Mouse (Mus musculus) cortical plate, adult 2 months (tissue): ENCODE measurements around the gene Coro6. TPM values are rescaled to one million over a fixed set of nuclear protein-coding genes. Genes with fewer than 3 reads are reported as not detected.

Source experiments
- H3K27ac ChIP-seq: fragments of 200-500 bp; 2 replicates; pipeline ENCODE4 v1.5.1; 2012; ENCODE audit warnings: low read length, control low read depth, inconsistent platforms; ENCODE audit not compliant: insufficient read depth
- H3K4me1 ChIP-seq: fragments of 200-500 bp; 2 replicates; pipeline ENCODE4 v1.6.1; 2011; ENCODE audit warnings: low read length; ENCODE audit not compliant: control insufficient read depth, insufficient read depth
- H3K4me3 ChIP-seq: fragments of 200-500 bp; 2 replicates; pipeline ENCODE4 v1.5.1; 2011; ENCODE audit warnings: mild to moderate bottlenecking, low read length, control low read depth; ENCODE audit not compliant: insufficient read depth
- CTCF ChIP-seq: fragments of 200-500 bp; IDR thresholded peaks from 2 replicates; pipeline ENCODE4 v1.5.1; 2011; ENCODE audit warnings: mild to moderate bottlenecking, control low read depth, low read length; ENCODE audit not compliant: insufficient read depth; ENCODE audit errors: extremely low read depth
- POLR2A ChIP-seq: fragments of 200-500 bp; IDR thresholded peaks from 2 replicates; pipeline ENCODE4 v1.6.1; 2011; ENCODE audit warnings: mild to moderate bottlenecking, low read length, control low read depth; ENCODE audit not compliant: insufficient read depth; ENCODE audit errors: extremely low read depth
- polyA plus RNA-seq: library from polyadenylated mRNA; depleted of rRNA; stranded (reverse); fragments of >200 nt; gene quantifications from 2 replicates; pipeline ENCODE4 v1.2.3, GENCODE M21; 2012

The Coro6 gene
- polyA plus RNA-seq, 1 experiment: 154 TPM

DNA sequence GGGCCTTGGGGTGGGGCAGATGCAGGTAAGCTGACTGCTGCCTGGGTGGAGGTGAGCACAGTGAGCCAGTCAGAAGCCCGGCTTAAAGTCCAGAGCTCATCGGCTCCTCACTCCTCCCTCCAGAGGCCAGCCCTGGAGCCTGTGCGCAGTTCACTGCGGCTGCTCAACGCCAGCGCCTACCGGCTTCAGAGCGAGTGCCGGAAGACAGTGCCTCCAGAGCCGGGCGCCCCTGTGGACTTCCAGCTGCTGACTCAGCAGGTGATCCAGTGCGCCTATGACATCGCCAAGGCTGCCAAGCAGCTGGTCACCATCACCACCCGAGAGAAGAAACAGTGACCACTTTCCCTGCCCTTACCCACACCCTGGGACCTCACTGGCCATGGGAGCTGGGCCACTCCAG is 44.1 kb downstream of the Coro6 start:
- no peak overlapping the region for H3K27ac ChIP-seq
- H3K4me1 ChIP-seq: no peaks in the 10 kb centered on the region
- no peak for TF ChIP-seq CTCF
- TF ChIP-seq POLR2A: no peak
- no peak overlapping the region for H3K4me3 ChIP-seq

DNA sequence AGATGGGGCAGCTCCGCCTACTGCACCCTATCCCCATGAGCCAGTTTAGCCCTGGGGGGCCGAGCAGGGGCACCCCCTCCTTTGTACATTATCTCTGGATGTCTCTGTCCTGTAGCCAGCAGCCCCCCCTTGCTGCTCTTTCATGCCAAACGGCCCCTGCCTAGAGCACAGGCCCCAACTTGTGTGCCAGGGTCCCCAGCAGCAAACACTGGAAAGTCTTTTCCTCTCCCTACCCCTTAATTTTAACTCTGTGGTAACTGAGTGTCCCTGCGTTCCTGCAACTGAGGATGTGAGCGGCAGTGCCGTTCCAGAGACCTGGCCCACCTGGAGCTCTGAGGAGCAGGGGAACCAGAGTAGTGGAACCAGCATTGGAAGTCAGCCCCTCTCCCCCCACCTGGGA is 44.7 kb downstream of the Coro6 start:
- TF ChIP-seq POLR2A: no peak
- no peak for TF ChIP-seq CTCF
- Histone ChIP-seq H3K27ac (no peak overlapping the region), H3K4me3 (no peak overlapping the region), H3K4me1 (no peaks in the 10 kb centered on the region)

DNA sequence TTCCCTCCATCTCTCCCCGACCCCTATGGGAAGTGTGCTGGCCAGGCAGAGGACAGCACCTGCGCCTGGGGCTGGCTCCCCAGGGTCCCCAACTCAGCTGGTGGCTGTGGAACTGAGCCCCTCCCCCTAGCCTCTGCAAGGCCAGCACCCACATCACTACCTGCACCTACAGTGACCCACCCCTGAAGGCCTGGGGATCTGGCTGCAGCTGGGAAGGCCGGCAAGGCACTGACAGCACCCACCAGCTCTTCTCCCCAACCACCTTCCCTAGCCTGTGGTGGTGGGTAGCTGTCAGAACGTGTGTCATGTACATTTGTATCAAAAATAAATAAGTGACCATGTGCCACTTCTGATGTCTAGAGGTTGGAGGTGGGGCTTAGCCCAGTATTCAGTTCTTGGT is 45.2 kb downstream of the Coro6 start:
- Histone ChIP-seq H3K27ac (no peak overlapping the region), H3K4me1 (peaks cover under 1% of the 10 kb centered on the region; the same call in 1 of the 2 replicates), H3K4me3 (no peak overlapping the region)
- TF ChIP-seq CTCF (no peak), POLR2A (no peak)

DNA sequence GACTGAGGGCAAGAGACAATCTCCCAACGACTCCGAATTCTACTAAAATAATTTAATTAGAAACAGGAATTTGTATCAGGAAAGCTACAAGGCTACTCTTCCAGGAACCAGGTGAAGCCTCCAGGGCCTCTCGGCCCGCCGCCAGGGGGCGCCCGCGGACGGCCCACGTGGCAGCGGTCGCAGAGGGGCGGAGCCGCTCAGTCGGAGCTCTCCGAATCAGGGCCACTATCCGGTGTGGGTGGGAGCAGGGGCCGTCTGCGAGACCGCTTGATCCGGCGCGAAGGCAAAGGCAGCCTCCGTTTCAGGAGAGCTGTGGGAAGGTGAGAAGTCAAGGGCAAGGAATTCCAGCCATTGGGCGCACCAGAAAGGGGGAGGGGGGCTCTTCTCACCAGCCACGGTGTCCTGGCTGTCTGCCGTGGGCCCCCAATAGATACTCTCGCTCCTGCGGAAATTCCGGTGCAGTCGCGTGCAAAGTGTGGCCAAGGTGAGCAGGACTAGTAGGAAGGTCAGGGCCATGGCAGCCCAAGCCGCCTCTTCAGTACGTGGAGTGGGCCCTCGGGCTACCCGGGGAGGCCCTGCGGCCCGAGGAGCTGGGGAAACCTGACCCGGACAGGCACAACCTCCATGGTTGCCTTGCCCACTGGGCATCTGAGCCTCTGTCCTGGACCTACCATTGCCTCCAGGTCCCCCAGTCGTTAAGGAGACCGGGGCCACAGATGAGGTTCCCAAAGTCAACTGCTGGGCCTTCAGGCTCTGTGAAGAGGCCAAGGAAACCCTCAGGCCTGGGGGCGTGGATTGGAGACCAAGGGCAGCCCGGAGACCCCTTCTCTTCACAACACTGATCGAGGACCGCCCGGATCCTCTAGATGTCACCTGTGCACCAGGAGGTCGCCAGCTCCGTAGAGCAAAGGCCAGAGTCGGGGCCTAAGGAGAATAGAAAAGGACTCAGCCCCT is 46.1 kb downstream of the Coro6 start:
- peak overlapping the region; percentile 37 for H3K4me3 ChIP-seq
- H3K4me1 ChIP-seq: peaks cover 1% of the 10 kb centered on the region; the same call in 1 of the 2 replicates
- peak; percentile 55 for TF ChIP-seq CTCF
- peak; percentile 60 for TF ChIP-seq POLR2A
- H3K27ac ChIP-seq: no peak overlapping the region

DNA sequence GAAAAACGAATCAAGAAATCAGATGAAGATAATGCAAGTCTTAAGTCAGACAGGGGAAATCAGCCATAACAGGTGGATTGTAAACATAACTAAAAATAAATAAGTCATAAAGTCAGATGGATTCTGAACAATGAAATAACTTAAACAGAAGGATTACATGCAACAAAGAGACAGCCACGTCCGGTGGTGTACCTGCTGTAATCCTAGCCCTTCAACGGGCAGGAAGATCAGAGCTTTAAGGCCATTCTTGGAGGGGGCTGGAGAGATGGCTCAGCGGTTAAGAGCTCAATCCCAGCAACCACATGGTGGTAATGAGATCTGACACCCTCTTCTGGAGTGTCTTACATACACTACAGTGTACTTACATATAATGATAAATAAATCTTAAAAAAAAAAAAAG is 49.1 kb downstream of the Coro6 start:
- TF ChIP-seq CTCF (no peak), POLR2A (no peak)
- Histone ChIP-seq H3K4me3 (no peak overlapping the region), H3K27ac (no peak overlapping the region), H3K4me1 (peaks cover 1% of the 10 kb centered on the region; the same call in 1 of the 2 replicates)

DNA sequence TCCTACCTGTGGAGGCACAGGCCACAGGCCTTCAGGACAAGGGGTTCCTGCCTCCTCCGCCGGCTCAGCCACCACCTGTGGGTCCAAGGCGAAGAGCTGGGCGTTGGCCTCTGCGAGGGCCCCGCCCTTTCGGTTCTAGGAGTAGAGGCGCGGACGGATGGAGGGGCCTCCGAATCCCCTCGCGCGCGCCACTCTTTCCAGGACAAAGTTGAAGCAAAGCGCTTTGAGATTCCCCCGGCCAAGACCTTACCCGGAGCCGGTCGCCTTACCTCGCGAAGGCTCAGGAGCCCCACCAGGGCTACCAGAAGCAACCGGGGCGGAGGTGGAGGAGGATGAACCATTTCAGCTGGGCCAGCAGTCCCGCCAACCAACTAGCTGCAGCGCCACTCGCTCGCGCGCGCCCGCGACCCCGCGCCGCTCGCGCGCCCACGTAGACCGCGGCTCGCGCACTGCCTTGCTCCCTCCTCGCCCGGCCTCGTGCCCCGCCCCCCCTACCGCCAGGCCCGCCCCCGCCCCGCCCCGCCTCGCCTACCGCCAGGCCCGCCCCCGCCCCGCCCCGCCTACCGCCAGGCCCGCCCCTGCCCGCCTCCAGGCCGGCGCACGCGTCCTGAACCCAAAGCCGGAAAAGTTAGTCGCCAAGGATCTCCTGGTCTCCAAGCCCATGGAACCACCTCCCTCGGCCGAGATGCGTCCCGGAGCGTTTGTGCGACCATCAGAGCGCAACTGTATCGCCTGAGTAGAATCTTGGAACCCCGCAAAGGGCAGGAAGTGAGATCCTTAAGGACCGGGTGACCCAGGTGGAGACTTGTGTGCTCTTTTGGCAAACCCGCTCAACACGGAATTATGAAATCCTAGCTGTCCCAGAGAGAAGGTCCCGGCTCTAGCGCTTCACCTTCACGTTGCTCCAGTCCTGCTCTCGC is 50.9 kb downstream of the Coro6 start:
- Histone ChIP-seq H3K27ac (peak overlapping the region; percentile 64; the same call in 1 of the 2 replicates), H3K4me3 (peak overlapping the region; percentile 31)
- TF ChIP-seq POLR2A (peak; percentile 13; the same call in 1 of the 2 replicates), CTCF (no peak)

DNA sequence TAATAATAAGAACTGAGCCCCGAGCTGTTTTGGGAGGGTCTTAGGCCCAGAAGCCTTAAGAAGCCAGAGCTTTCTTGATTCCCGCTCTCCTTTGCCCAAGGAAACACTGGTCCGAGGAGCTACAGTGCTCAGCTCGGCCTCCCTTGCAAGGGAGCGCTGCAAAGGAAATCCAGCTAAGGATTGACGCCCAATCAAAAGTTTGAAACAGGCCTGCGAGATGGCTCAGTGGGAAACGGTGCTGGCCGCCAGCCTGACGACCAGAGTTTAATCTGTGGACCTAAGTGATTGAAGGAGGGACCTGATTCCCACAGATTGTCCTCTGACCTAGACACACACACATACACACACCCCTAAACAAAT is 51.6 kb downstream of the Coro6 start:
- H3K27ac ChIP-seq: no peak overlapping the region

More for the DNA sequence above, 50.9 kb downstream of the Coro6 start:
- H3K4me1 ChIP-seq: peaks cover 1% of the 10 kb centered on the region; the same call in 1 of the 2 replicates

DNA sequence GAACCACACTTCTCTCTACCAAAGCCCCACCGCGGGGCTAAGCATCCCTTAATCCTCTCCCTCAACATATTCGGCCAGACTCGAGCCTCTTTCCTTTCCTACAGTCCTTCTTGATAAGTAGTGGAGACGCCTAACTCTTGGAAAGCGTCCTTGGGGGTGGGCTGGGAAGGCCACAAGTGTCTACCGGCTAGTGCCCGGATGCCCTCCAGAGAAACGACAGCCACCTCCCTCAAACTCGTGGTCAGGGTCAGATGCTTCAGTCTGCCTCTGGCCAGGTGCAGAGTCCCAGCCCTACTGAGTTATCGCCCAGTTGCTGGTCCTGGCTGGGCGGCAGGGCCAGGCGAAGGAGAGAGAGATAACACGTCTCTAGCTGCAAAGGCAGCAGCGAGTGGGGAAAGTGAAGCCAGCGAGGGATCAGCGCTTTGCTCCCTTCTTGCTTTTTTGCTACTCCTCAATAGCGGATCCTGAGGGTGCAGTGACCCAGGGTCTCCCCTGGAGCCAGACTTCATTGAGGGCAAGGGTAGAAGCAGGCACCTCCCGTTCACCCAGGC is 52.1 kb downstream of the Coro6 start:
- H3K4me1 ChIP-seq: peaks cover 1% of the 10 kb centered on the region; the same call in 1 of the 2 replicates
- TF ChIP-seq CTCF: no peak
- no peak for TF ChIP-seq POLR2A
- peak overlapping the region; percentile 24; the same call in 1 of the 2 replicates for H3K4me3 ChIP-seq
- no peak overlapping the region for H3K27ac ChIP-seq

More for the DNA sequence above, 51.6 kb downstream of the Coro6 start:
- no peak for TF ChIP-seq CTCF
- TF ChIP-seq POLR2A: no peak
- peaks cover 1% of the 10 kb centered on the region; the same call in 1 of the 2 replicates for H3K4me1 ChIP-seq
- H3K4me3 ChIP-seq: peak overlapping the region; percentile 31

DNA sequence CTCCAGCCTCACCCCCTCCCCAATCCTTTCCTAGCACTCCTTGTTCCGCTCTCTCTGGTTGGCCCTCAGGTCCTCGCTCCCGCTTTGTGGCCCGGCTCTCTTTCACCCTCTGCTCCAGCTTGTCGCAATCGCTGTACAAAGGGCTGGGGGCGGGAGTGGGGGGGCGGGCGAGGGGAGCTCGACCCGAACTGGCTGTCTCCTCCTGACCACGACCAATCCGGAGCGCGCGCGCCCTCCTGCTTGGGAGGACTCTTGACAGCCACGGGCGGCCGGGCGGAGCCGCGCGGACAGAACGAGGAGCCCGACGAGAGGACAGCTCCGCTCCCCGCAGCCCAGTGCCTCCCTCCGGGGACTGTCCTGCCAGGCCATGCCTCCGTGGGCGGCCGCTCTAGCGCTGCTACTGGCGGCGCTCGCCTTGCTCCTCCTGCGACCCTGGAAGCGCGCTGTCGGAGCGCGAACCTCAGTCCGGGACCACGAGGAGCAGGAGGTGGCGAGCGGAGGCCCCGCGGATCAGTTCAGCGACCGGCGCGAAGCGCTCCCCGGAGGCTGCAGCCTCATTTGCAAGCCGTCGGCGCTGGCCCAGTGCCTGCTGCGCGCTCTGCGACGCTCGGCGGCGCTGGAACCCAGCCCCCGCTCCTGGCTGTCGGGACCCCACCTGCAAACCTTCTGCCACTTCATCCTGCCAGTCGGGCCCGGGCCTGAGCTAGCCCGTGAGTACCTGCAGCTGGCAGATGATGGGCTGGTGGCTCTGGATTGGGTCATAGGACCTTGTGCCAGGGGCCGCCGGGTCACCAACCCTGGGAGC is 52.8 kb downstream of the Coro6 start, which contains the start of gene Abhd15:
Gene Abhd15 (plus strand): TSS at position 290 of the 805 bp plus-strand sequence.
- Histone ChIP-seq H3K4me1 (peaks cover 1% of the 10 kb centered on the region; the same call in 1 of the 2 replicates), H3K4me3 (peak within 1 kb of the TSS; percentile 31), H3K27ac (no peak within 1 kb of the TSS)
- TF ChIP-seq CTCF: no peak
- TF ChIP-seq POLR2A: no peak
